Mouse (Mus musculus) hindbrain, embryonic 13.5 days (tissue): ENCODE data around the gene Ndufv3. TPM values are rescaled to one million over a fixed set of nuclear protein-coding genes. Genes with fewer than 3 reads are reported as not detected.

ENCODE experiments used
- microRNA-seq: library from miRNA; unstranded; fragments of <30 nt; microRNA quantifications from one replicate; pipeline ENCODE4, GENCODE M21; 2016
- polyA plus RNA-seq: library from polyadenylated mRNA; unstranded; fragments of >200 nt; fragmentation: Nextera tagmentation; extraction: Ambion mirVana; gene quantifications from 2 replicates; pipeline ENCODE4 v1.2.1, GENCODE M21; 2015

The Ndufv3 gene
- polyA plus RNA-seq, 1 experiment from 2014 or later = 414 TPM

Small RNAs within 50 kb of the gene (microRNA-seq; reads per million reads assigned to microRNA genes)
- not detected for gene Gm24970

Other genes with a start within 250 kb of the Ndufv3 start
- gene Rsph1, start 242.7 kb upstream of the Ndufv3 start, polyA plus RNA-seq = 5.4 and 9.0 TPM in 2 replicates
- 13.2 and 15.5 TPM in 2 replicates for gene Slc37a1, start 233.3 kb upstream of the Ndufv3 start, polyA plus RNA-seq
- 36.7 and 37.8 TPM in 2 replicates for gene Pde9a, start 133.9 kb upstream of the Ndufv3 start, polyA plus RNA-seq
- 33.2 and 38.5 TPM in 2 replicates for gene Wdr4, start 135 bp upstream of the Ndufv3 start, polyA plus RNA-seq
- gene Pknox1, start 44.6 kb downstream of the Ndufv3 start, polyA plus RNA-seq = 42.5 and 48.2 TPM in 2 replicates
- gene Cbs, start 117.1 kb downstream of the Ndufv3 start, polyA plus RNA-seq = 4.5 and 4.6 TPM in 2 replicates
- 234 and 244 TPM in 2 replicates for gene U2af1, start 138.8 kb downstream of the Ndufv3 start, polyA plus RNA-seq
- not detected in 2 replicates for gene Cryaa, start 157.7 kb downstream of the Ndufv3 start, polyA plus RNA-seq